Mouse (Mus musculus) left cerebral cortex, adult 11 months (tissue): ENCODE results near the gene Myo1a.
"Not testable (repeated sequence)": the region's sequence is repeated elsewhere in the genome, so short reads cannot be mapped to it uniquely, and the experiment has no call there.

Experiments used
- DNase-seq: peaks from one replicate; pipeline ENCODE4 v3.0.0; 2022; ENCODE audit warnings: low spot score

Myo1a gene

DNA sequence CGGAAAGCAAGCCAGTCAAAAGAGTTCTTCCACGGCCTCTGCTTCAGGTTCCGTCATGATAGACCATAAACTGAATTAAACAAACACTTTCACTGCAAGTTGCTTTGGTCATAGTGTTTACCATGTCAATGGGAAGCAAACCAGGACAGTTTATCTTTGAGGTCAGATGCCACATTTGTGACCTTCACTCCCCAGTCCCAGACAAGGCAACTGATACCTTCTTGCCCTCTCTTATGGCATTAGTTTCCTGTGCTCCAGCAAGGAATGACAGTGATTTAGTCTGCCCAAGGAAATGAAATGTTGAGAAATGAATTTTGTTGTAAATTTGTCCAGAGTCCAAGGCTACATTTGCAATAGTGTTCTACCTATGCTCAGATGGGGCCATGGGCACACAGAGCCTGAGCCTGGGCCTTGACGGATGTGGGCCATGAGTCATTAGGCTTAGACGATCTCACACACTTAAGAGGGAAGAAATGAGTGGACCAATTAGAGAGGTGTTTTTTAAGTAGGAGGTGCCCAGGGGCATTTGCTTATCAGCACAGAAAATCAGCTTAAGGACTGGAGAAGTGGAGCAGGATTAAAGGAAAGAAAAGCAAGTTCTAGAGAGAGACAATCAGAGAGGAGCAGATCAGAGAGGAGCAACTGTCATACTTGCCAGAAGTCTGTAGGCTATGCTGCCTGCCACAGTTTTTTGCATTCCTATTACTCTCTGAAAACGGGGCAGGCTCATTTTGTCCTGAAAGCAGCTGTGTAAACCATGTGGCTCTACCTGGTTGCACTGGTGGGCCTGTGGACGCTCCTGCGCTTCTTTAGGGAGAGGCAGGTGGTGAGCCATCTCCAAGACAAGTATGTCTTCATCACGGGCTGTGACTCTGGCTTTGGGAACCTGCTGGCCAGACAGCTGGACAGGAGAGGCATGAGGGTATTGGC is 54.5 kb downstream of the Myo1a start, which contains the start of the genes Rdh1 and Rdh16f1:
Gene Rdh1, plus strand, starts transcription at position 541 of the 930 bp plus-strand sequence.
Gene Rdh16f1, plus strand, starts transcription at position 607 of the 930 bp plus-strand sequence.
- DNase-seq: no peak

DNA sequence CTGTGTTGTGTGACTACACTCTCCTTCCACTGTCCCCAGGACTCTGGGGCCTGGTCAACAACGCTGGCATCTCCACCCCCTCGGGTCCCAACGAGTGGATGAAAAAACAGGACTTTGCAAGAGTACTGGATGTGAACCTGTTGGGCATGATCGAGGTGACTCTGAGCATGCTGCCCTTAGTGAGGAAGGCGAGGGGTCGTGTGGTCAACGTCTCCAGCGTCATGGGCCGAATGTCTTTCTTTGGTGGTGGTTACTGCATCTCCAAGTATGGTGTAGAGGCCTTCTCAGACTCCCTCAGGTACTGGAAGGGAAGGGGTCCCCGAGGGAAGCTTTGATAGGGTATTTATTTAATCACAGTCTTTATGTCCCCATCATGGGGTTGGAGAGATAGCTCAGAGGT is 58.0 kb downstream of the Myo1a start:
- not testable (repeated sequence) for DNase-seq

DNA sequence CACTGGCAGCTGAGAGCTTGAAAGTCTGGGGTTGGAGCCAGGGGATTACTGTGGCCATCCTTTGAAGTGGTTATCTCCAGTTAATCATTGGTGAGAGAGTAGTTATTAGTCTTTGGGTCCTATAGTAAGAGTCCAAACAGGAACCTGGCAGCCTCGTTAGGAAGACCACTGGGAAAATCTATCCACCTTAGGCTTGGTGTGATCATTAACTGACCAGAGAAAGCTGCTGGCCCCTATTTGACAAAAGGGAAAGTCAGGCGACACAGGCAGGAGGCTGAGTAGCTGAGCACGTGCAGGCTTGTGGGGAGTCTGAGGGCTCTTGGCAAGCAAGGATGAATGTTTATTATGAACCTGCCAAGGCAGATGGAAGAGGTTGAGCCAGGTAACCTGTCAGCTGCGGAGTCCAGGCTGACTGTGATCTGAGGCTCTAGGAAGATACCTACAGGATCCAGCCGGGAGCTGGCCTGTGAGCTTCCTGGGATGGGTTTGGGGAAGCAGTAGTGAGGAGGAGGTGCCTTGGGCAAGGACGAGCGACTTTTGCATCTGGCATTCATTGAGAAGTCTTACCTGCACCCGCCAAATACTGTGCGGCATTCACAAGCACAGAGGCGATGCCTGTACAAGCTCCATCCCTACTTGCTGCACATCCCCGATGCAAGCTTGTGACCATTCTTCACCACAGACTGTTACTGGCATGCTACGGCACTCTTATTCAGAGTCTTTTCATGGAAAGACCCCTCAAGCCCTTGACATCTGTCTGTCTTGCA is 59.1 kb downstream of the Myo1a start:
- no peak for DNase-seq

DNA sequence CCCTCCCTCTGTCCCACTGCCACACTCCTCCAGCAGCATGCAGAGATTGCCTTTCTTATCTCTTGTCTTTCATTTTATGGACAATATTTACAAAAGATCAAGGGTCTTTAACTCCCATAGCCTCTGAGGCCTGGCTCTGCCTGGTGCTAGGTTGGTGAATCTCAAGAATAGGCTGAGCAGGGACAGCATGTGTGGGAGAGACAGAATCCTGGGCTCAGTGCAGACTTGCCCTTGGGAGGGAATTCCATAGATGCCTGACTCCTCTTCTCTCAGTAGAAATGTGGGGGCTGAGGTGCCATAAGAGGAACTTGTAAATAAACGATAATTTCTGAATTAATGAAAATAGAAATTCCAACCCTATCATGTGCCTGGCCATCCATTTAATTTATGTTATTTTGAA is 61.6 kb downstream of the Myo1a start:
- no peak for DNase-seq
